Mouse (Mus musculus): Measurements from ENCODE around the gene Papss1.

- TF ChIP-seq CTCF (IDR thresholded peaks at IDR 0.05) (no peak), EP300 (IDR thresholded peaks at IDR 0.05) (no peak)
Observed at GRCm38 (mm10) chr3:131662589-131663148, 98.1 kb downstream of the Papss1 start.

Measured in lung, postnatal 0 days (tissue).